In genomic region chr12:58212924-58213450, GRCm38 (mm10) we compare ENCODE assay signal across 8 mouse cellular contexts. TPM values are rescaled to one million over a fixed set of nuclear protein-coding genes. Genes with fewer than 3 reads are reported as not detected.
DNase-seq lines count a peak whose midpoint lies in the region; ATAC-seq lines count a peak whose summit lies in the region.

No protein-coding gene starts in this region.

- no peaks in the 10 kb centered on the region for H3K36me3 ChIP-seq in heart, embryonic 15.5 days
- no peaks in the 10 kb centered on the region for H3K36me3 ChIP-seq in neural tube, embryonic 13.5 days

- no peak for ATAC-seq in heart, embryonic 15.5 days (replicated peaks; ENCODE audit: insufficient number of reproducible peaks, insufficient read depth, low FRiP score, low read depth)
- peak; percentile 52 for ATAC-seq in neural tube, embryonic 13.5 days (ENCODE audit: low read depth)

- H3K27ac ChIP-seq in heart, embryonic 15.5 days: no peak overlapping the region
- peak overlapping the region; percentile 18; the same call in 1 of the 2 replicates for H3K27ac ChIP-seq in neural tube, embryonic 13.5 days (replicated peaks)

- H3K9me3 ChIP-seq in heart, embryonic 15.5 days (replicated peaks): no peaks in the 10 kb centered on the region
- H3K9me3 ChIP-seq in neural tube, embryonic 13.5 days: no peaks in the 10 kb centered on the region

- H3K4me3 ChIP-seq in heart, embryonic 15.5 days: peak overlapping the region; percentile 48
- H3K4me3 ChIP-seq in neural tube, embryonic 13.5 days: peak overlapping the region; percentile 54

- 5% methylated on average over 29 of the region's 29 CpGs for WGBS in heart, embryonic 15.5 days
- 1% methylated on average over 29 of the region's 29 CpGs for WGBS in neural tube, embryonic 13.5 days

- H3K9ac ChIP-seq in heart, embryonic 15.5 days: no peak overlapping the region
- peak overlapping the region; percentile 72 for H3K9ac ChIP-seq in neural tube, embryonic 13.5 days

- H3K4me1 ChIP-seq in heart, embryonic 15.5 days (replicated peaks): peaks cover 28% of the 10 kb centered on the region
- peaks cover 42% of the 10 kb centered on the region for H3K4me1 ChIP-seq in neural tube, embryonic 13.5 days (replicated peaks)

- peak; percentile 14 for DNase-seq in embryo, embryonic 10 days (ENCODE audit: low spot score)
- no peak for DNase-seq in embryo, embryonic 10.5 days (ENCODE audit: low spot score)
- DNase-seq in R1 (ENCODE audit: low read depth, low spot score): peak; percentile 24
- peak; percentile 45 to 52 for DNase-seq in left cerebral cortex, postnatal 25 days (ENCODE audit: low spot score in 2 of 2)
- DNase-seq in adrenal gland, postnatal 4 days (ENCODE audit: low spot score in 2 of 2): no peak
- no peak for DNase-seq in cerebellum, adult 18-20 months

- intact Hi-C loops in left cerebral cortex, postnatal 25 days (cut with DNase I): loop anchor here (5.0 to 10.0 kb wide), 6 partner anchors 126 to 712 kb away; no protein-coding TSS in a partner anchor

- H3K27me3 ChIP-seq in heart, embryonic 15.5 days: peaks cover 48% of the 10 kb centered on the region
- peaks cover 51% of the 10 kb centered on the region for H3K27me3 ChIP-seq in neural tube, embryonic 13.5 days

- peak overlapping the region; percentile 87 for H3K4me2 ChIP-seq in heart, embryonic 15.5 days
- H3K4me2 ChIP-seq in neural tube, embryonic 13.5 days: peak overlapping the region; percentile 97

RNA-seq across cellular contexts. Expression of gene Sstr1, which starts 1.4 kb away (rescaled TPM):
- 0.11 and 0.44 TPM in 2 replicates for polyA plus RNA-seq in heart, embryonic 15.5 days (2015; fragmentation: Nextera tagmentation; extraction: Ambion mirVana)
- 10 to 100 TPM; 37.7 to 40.4 TPM for total RNA-seq in left cerebral cortex, postnatal 25 days (2021)
- 9.5 and 9.6 TPM in 2 replicates for polyA plus RNA-seq in neural tube, embryonic 13.5 days (2015; fragmentation: Nextera tagmentation; extraction: Ambion mirVana)
- total RNA-seq in adrenal gland, postnatal 4 days (2021): under 1 TPM; 0.34 to 0.56 TPM

RNA-seq across cellular contexts. Expression of gene Clec14a, which starts 56.1 kb away (rescaled TPM):
- polyA plus RNA-seq in heart, embryonic 15.5 days (2015; fragmentation: Nextera tagmentation; extraction: Ambion mirVana): 17.9 and 18.6 TPM in 2 replicates
- 1 to 10 TPM; 2.8 to 3.6 TPM for total RNA-seq in left cerebral cortex, postnatal 25 days (2021)
- 6.7 and 7.2 TPM in 2 replicates for polyA plus RNA-seq in neural tube, embryonic 13.5 days (2015; fragmentation: Nextera tagmentation; extraction: Ambion mirVana)
- 10 to 100 TPM; 15.8 to 17.9 TPM for total RNA-seq in adrenal gland, postnatal 4 days (2021)

Comparison
In these comparisons a context has a peak if more than half of its experiments do, and no peak if none do; other contexts are left out.
1. DNase-seq: peak in embryo, embryonic 10 days (single experiment), R1 (single experiment) and left cerebral cortex, postnatal 25 days (2 of 2); none in embryo, embryonic 10.5 days (single experiment), adrenal gland, postnatal 4 days (0 of 2) and cerebellum, adult 18-20 months (0 of 2).
2. RNA of gene Sstr1, which starts 1.4 kb away (total RNA-seq): 37.7 to 40.4 TPM in left cerebral cortex, postnatal 25 days; 0.34 to 0.56 TPM in adrenal gland, postnatal 4 days; every median in the first group is over 10 times any median in the second.